Mouse (Mus musculus) left cerebral cortex, postnatal 25 days (tissue): ENCODE results near the gene Ap1ar. TPM values are rescaled to one million over a fixed set of nuclear protein-coding genes. Genes with fewer than 3 reads are reported as not detected.

ENCODE experiments used
- DNase-seq, 2 experiments: peaks; one replicate each; pipeline ENCODE4 v3.0.0; 2022; ENCODE audit warnings: low spot score in 2 of 2, mixed read lengths in 1 of 2
- intact Hi-C: fragments of 180-260 bp; cut with DNase I; formaldehyde crosslinking; loops from one replicate; pipeline ENCODE4 v1.15.1; 2025
- total RNA-seq, 2 experiments: library from RNA; stranded (reverse); gene quantifications; 2 replicates each; pipeline ENCODE4 v1.2.3; 2021

Gene Ap1ar
- total RNA-seq, 2 experiments from 2014 or later = 80.8 to 90.6 TPM

GRCm38 (mm10) chr3:127843941-127844327 is 6.6 kb upstream of the Ap1ar start:
- DNase-seq = no peak
- intact Hi-C loops = no loop called here

- intact Hi-C loops = no loop called here
- no peak for DNase-seq
These were observed 6.1 kb upstream of the Ap1ar start for GRCm38 (mm10) chr3:127843324-127843940.

GRCm38 (mm10) chr3:127841926-127842325 is 4.6 kb upstream of the Ap1ar start:
- intact Hi-C loops = no loop called here
- peak in 1 of 2 experiments; percentile 28 for DNase-seq

GRCm38 (mm10) chr3:127837972-127838644 is 785 bp upstream of the Ap1ar start:
- no peak for DNase-seq
- intact Hi-C loops = loop anchor here (5.0 kb wide), 1 partner anchor 109 kb away; no protein-coding TSS in a partner anchor

- intact Hi-C loops = loop anchor here (5.0 kb wide), 1 partner anchor 111 kb away; no protein-coding TSS in a partner anchor
- DNase-seq = peak in 1 of 2 experiments; percentile 17
These were observed 547 bp downstream of the Ap1ar start for GRCm38 (mm10) chr3:127836798-127837153.

GRCm38 (mm10) chr3:127835594-127835993 is 1.7 kb downstream of the Ap1ar start:
- DNase-seq = no peak
- intact Hi-C loops = loop anchor here (5.0 kb wide), 1 partner anchor 112 kb away; no protein-coding TSS in a partner anchor

GRCm38 (mm10) chr3:127834040-127834439 is 3.3 kb downstream of the Ap1ar start:
- DNase-seq = no peak
- intact Hi-C loops = no loop called here

- DNase-seq = no peak
- intact Hi-C loops = no loop called here
These were observed 6.2 kb downstream of the Ap1ar start for GRCm38 (mm10) chr3:127831079-127831478.

GRCm38 (mm10) chr3:127830183-127830582 is 7.1 kb downstream of the Ap1ar start:
- no peak for DNase-seq
- intact Hi-C loops = no loop called here

GRCm38 (mm10) chr3:127827123-127827522 is 10.2 kb downstream of the Ap1ar start:
- peak in 1 of 2 experiments; percentile 9 for DNase-seq
- intact Hi-C loops = no loop called here

- no peak for DNase-seq
- intact Hi-C loops = no loop called here
These were observed 10.8 kb downstream of the Ap1ar start for GRCm38 (mm10) chr3:127826503-127826902.

- no peak for DNase-seq
- intact Hi-C loops = no loop called here
These were observed 13.1 kb downstream of the Ap1ar start for GRCm38 (mm10) chr3:127823886-127824863.

GRCm38 (mm10) chr3:127821209-127821608 is 16.1 kb downstream of the Ap1ar start:
- intact Hi-C loops = no loop called here
- no peak for DNase-seq

- intact Hi-C loops = no loop called here
- DNase-seq = no peak
These were observed 16.9 kb downstream of the Ap1ar start for GRCm38 (mm10) chr3:127820400-127820799.

- intact Hi-C loops = no loop called here
- DNase-seq = no peak
These were observed 18.3 kb downstream of the Ap1ar start for GRCm38 (mm10) chr3:127818694-127819663.

- DNase-seq = peak in 1 of 2 experiments; percentile 22
- intact Hi-C loops = no loop called here
These were observed 20.1 kb downstream of the Ap1ar start for GRCm38 (mm10) chr3:127817120-127817683.

- intact Hi-C loops = no loop called here
- no peak for DNase-seq
These were observed 28.2 kb downstream of the Ap1ar start for GRCm38 (mm10) chr3:127809103-127809502.

GRCm38 (mm10) chr3:127807846-127808245 is 29.5 kb downstream of the Ap1ar start:
- intact Hi-C loops = no loop called here
- no peak for DNase-seq

GRCm38 (mm10) chr3:127805991-127806390 is 31.3 kb downstream of the Ap1ar start:
- intact Hi-C loops = no loop called here
- no peak for DNase-seq
